Mouse (Mus musculus) forebrain, embryonic 14.5 days (tissue): ENCODE results near the gene Fgfr2. TPM values are rescaled to one million over a fixed set of nuclear protein-coding genes. Genes with fewer than 3 reads are reported as not detected.

Source experiments
- ATAC-seq: fragments of 200-750 bp; cut with Nextera tagmentation; 2 replicates; pipeline ENCODE4 v1.8.0; 2017; ENCODE audit warnings: mild to moderate bottlenecking, moderate library complexity
- DNase-seq: peaks from one replicate; pipeline ENCODE4 v3.0.0-alpha.2; 2015; ENCODE audit warnings: low spot score
- H3K27ac ChIP-seq: fragments of 300-500 bp; sonication (generic); 2 replicates; pipeline ENCODE4 v1.5.1; 2014; ENCODE audit warnings: low read depth, mild to moderate bottlenecking, control low read depth, low read length, moderate library complexity
- H3K27me3 ChIP-seq: fragments of 300-500 bp; sonication (generic); replicated peaks from 2 replicates; pipeline ENCODE4 v1.6.1; 2014; ENCODE audit warnings: low read length, control low read depth, mixed read lengths; ENCODE audit not compliant: control insufficient read depth, insufficient read depth
- H3K36me3 ChIP-seq: fragments of 300-500 bp; sonication (generic); 2 replicates; pipeline ENCODE4 v1.6.1; 2014; ENCODE audit warnings: low read length, control low read depth; ENCODE audit not compliant: control insufficient read depth, insufficient read depth
- H3K4me1 ChIP-seq: fragments of 300-500 bp; sonication (generic); 2 replicates; pipeline ENCODE4 v1.6.1; 2014; ENCODE audit warnings: antibody characterized with exemption, low read length, control low read depth; ENCODE audit not compliant: control insufficient read depth, insufficient read depth
- H3K4me2 ChIP-seq: fragments of 300-500 bp; sonication (generic); 2 replicates; pipeline ENCODE4 v1.6.1; 2014; ENCODE audit warnings: mild to moderate bottlenecking, control low read depth, low read length
- H3K4me3 ChIP-seq: fragments of 300-500 bp; sonication (generic); 2 replicates; pipeline ENCODE4 v1.5.1; 2014; ENCODE audit warnings: low read depth, low read length, control low read depth
- H3K9ac ChIP-seq: fragments of 300-500 bp; sonication (generic); 2 replicates; pipeline ENCODE4 v1.6.1; 2014; ENCODE audit warnings: mild to moderate bottlenecking, low read length, control low read depth, moderate library complexity
- H3K9me3 ChIP-seq: fragments of 300-500 bp; sonication (generic); replicated peaks from 2 replicates; pipeline ENCODE4 v1.6.1; 2016; ENCODE audit warnings: low read length, control low read depth, mixed read lengths; ENCODE audit not compliant: control insufficient read depth
- WGBS: fragments of 180-500 bp; shearing (Covaris S2); extraction: QIAGEN DNeasy Blood & Tissue Kit; methylation state at CpG from one replicate; pipeline ENCODE4 v1.1.7; 2014; 5-methylcytosine and 5-hydroxymethylcytosine counted together
- polyA plus RNA-seq: library from polyadenylated mRNA; unstranded; fragments of >200 nt; fragmentation: Nextera tagmentation; extraction: Ambion mirVana; gene quantifications from 2 replicates; pipeline ENCODE4 v1.2.1, GENCODE M21; 2014

Gene Fgfr2
- polyA plus RNA-seq, 1 experiment from 2014 or later, result 35.9 TPM

DNA sequence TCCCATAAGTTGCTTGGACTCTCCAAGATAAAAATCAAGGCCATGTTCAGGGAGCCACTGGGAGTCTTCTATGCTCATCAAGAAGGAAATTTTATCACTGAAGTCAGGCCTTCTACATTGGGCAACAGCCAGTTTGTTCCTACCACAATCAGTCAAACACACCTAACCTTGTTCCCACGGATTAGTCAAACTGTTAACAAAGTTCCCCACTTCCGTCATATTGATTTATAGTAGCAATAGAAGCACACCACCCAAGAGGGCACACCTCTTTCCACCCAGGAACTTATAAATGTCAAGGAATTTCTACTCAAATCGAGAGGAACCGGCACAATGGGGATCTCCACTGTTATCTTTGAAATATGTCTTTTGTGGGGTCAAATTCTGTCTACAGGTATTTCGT is 2091.4 kb downstream of the Fgfr2 start, which contains the start of gene Dmbt1:
Gene Dmbt1, plus strand, starts transcription at position 299 of the 400 bp plus-strand sequence.
- Histone ChIP-seq H3K4me2 (no peak within 1 kb of the TSS), H3K9me3 (no peaks in the 10 kb centered on the region), H3K27me3 (no peaks in the 10 kb centered on the region), H3K27ac (no peak within 1 kb of the TSS), H3K4me1 (no peaks in the 10 kb centered on the region), H3K4me3 (no peak within 1 kb of the TSS), H3K9ac (no peak within 1 kb of the TSS), H3K36me3 (no peaks in the 10 kb centered on the region)
- DNase-seq (no peak), ATAC-seq (no peak)
- 87% methylated on average over 5 of the region's 5 CpGs for WGBS

GRCm38 (mm10) chr7:131027557-131027956 is 2095.6 kb downstream of the Fgfr2 start:
- Histone ChIP-seq H3K27ac (no peak overlapping the region), H3K9me3 (no peaks in the 10 kb centered on the region), H3K4me1 (no peaks in the 10 kb centered on the region), H3K4me3 (no peak overlapping the region), H3K4me2 (no peak overlapping the region), H3K27me3 (no peaks in the 10 kb centered on the region), H3K9ac (no peak overlapping the region), H3K36me3 (no peaks in the 10 kb centered on the region)
- DNase-seq (no peak), ATAC-seq (no peak)
- 90% methylated on average over 1 of the region's 1 CpGs for WGBS

GRCm38 (mm10) chr7:131024807-131025206 is 2098.3 kb downstream of the Fgfr2 start:
- no peak overlapping the region for H3K9ac ChIP-seq
- H3K36me3 ChIP-seq, result no peaks in the 10 kb centered on the region
- H3K27me3 ChIP-seq, result no peaks in the 10 kb centered on the region
- H3K4me2 ChIP-seq, result no peak overlapping the region
- H3K9me3 ChIP-seq, result no peaks in the 10 kb centered on the region
- no peak overlapping the region for H3K27ac ChIP-seq
- H3K4me3 ChIP-seq, result no peak overlapping the region
- H3K4me1 ChIP-seq, result no peaks in the 10 kb centered on the region
- ATAC-seq (no peak), DNase-seq (no peak)
- 78% methylated on average over 1 of the region's 1 CpGs for WGBS

GRCm38 (mm10) chr7:131019181-131019580 is 2104.0 kb downstream of the Fgfr2 start:
- DNase-seq, result no peak
- 91% methylated on average over 2 of the region's 2 CpGs for WGBS

GRCm38 (mm10) chr7:131011901-131012300 is 2111.2 kb downstream of the Fgfr2 start:
- no peak for DNase-seq
- ATAC-seq, result no peak
- Histone ChIP-seq H3K4me3 (no peak overlapping the region), H3K9ac (no peak overlapping the region), H3K4me2 (no peak overlapping the region), H3K9me3 (peaks cover 3% of the 10 kb centered on the region; the same call in 1 of the 2 replicates), H3K4me1 (no peaks in the 10 kb centered on the region), H3K36me3 (no peaks in the 10 kb centered on the region), H3K27ac (no peak overlapping the region), H3K27me3 (no peaks in the 10 kb centered on the region)
- 83% methylated on average over 1 of the region's 1 CpGs for WGBS

More at GRCm38 (mm10) chr7:131019181-131019580, 2104.0 kb downstream of the Fgfr2 start:
- Histone ChIP-seq H3K9ac (no peak overlapping the region), H3K4me1 (no peaks in the 10 kb centered on the region), H3K36me3 (no peaks in the 10 kb centered on the region), H3K27ac (no peak overlapping the region), H3K4me2 (no peak overlapping the region), H3K9me3 (peaks cover 5% of the 10 kb centered on the region; the same call in 1 of the 2 replicates), H3K27me3 (no peaks in the 10 kb centered on the region), H3K4me3 (no peak overlapping the region)
- ATAC-seq, result no peak

GRCm38 (mm10) chr7:131009178-131009577 is 2114.0 kb downstream of the Fgfr2 start:
- H3K36me3 ChIP-seq, result no peaks in the 10 kb centered on the region
- H3K27ac ChIP-seq, result no peak overlapping the region
- no peak overlapping the region for H3K4me3 ChIP-seq
- no peak overlapping the region for H3K4me2 ChIP-seq
- DNase-seq (no peak), ATAC-seq (no peak)
- H3K9ac ChIP-seq, result no peak overlapping the region
- H3K9me3 ChIP-seq, result peaks cover 5% of the 10 kb centered on the region; the same call in 1 of the 2 replicates
- 82% methylated on average over 5 of the region's 5 CpGs for WGBS
- no peaks in the 10 kb centered on the region for H3K4me1 ChIP-seq
- H3K27me3 ChIP-seq, result no peaks in the 10 kb centered on the region

DNA sequence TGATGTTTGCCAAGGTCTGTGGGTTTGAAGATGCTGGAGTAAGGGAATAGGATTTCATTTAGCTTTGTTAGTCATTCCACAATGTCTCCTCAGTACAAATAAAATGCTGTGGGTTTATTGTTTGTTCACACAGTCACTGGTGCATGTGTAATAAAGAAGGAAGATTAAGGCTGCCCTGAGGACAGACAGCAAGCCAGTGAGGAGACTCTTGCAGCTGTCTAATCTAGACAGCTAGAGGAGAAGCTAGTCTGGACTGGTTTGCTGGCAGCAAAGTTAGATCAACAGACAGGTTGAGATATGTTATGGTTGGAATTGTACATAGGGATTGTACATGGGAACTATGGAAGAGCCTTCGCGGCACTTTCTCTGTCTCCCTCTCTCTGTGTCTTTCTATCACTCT is 2115.9 kb downstream of the Fgfr2 start:
- Histone ChIP-seq H3K9ac (no peak overlapping the region), H3K4me3 (no peak overlapping the region), H3K27ac (no peak overlapping the region), H3K9me3 (peaks cover 5% of the 10 kb centered on the region; the same call in 1 of the 2 replicates), H3K4me1 (no peaks in the 10 kb centered on the region), H3K36me3 (no peaks in the 10 kb centered on the region), H3K27me3 (no peaks in the 10 kb centered on the region), H3K4me2 (no peak overlapping the region)
- WGBS, result 100% methylated on average over 2 of the region's 2 CpGs
- ATAC-seq (no peak), DNase-seq (no peak)

- WGBS, result 86% methylated on average over 5 of the region's 5 CpGs
- DNase-seq, result no peak
- no peak overlapping the region for H3K27ac ChIP-seq
- H3K9ac ChIP-seq, result no peak overlapping the region
- H3K9me3 ChIP-seq, result peaks cover 5% of the 10 kb centered on the region; the same call in 1 of the 2 replicates
- H3K36me3 ChIP-seq, result no peaks in the 10 kb centered on the region
- H3K4me2 ChIP-seq, result no peak overlapping the region
- H3K27me3 ChIP-seq, result no peaks in the 10 kb centered on the region
- no peaks in the 10 kb centered on the region for H3K4me1 ChIP-seq
- no peak for ATAC-seq
- no peak overlapping the region for H3K4me3 ChIP-seq
Measured at GRCm38 (mm10) chr7:131004071-131004470, 2119.1 kb downstream of the Fgfr2 start.

DNA sequence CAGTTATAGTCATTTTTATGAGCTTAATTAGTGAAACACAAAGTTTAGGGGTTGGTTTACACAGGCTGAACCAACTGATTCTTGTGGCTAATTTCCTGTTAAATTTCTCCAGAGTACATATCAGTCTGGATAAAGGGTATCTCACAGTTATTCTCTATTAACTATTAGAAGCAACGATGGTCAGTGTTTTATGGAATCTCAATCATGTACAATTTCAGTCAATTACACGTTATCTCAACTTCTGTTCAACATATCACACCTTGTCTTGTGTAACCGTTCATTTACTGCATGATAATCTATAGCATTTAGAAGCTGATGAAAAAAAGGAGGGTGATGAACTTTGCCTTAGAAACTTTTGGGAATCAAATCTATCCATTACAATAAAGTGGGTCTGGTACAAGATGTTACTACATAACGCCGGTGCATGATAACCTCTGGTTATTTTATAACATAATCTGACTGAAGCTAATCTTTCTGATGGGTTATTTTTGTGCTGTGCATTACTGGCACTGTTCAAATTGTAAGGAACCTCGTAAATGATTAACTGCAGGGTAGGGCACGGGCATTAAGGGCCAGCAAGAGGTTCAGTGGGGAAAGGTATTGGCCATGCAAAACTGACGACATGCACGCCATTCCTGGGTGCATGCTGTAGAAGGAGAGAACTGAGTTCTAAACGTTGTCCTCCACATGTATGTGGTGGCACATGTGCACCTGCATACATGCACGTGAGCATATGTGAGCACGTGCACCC is 2121.0 kb downstream of the Fgfr2 start:
- H3K27ac ChIP-seq, result no peak overlapping the region
- H3K9ac ChIP-seq, result no peak overlapping the region
- no peaks in the 10 kb centered on the region for H3K27me3 ChIP-seq
- H3K4me2 ChIP-seq, result no peak overlapping the region
- DNase-seq, result no peak
- WGBS, result 92% methylated on average over 12 of the region's 12 CpGs
- no peak for ATAC-seq
- H3K4me3 ChIP-seq, result no peak overlapping the region
- H3K9me3 ChIP-seq, result peaks cover 5% of the 10 kb centered on the region; the same call in 1 of the 2 replicates
- H3K36me3 ChIP-seq, result no peaks in the 10 kb centered on the region
- no peaks in the 10 kb centered on the region for H3K4me1 ChIP-seq
